ENCODE assay signal across 8 mouse cellular contexts in genomic region chr6:124856321-124856720, GRCm38 (mm10). TPM values are rescaled to one million over a fixed set of nuclear protein-coding genes. Genes with fewer than 3 reads are reported as not detected.
DNase-seq lines count a peak whose midpoint lies in the region; ATAC-seq lines count a peak whose summit lies in the region.

No protein-coding gene starts in this region.

- no peaks in the 10 kb centered on the region for H3K9me3 ChIP-seq in heart, embryonic 12.5 days (replicated peaks)
- no peaks in the 10 kb centered on the region for H3K9me3 ChIP-seq in forebrain, embryonic 10.5 days
- no peaks in the 10 kb centered on the region for H3K9me3 ChIP-seq in neural tube, embryonic 12.5 days

- H3K27me3 ChIP-seq in heart, embryonic 12.5 days (replicated peaks) = peaks cover 26% of the 10 kb centered on the region
- H3K27me3 ChIP-seq in forebrain, embryonic 10.5 days (ENCODE audit: poor library complexity, severe bottlenecking) = peaks cover 42% of the 10 kb centered on the region
- H3K27me3 ChIP-seq in neural tube, embryonic 12.5 days (replicated peaks) = no peaks in the 10 kb centered on the region

- intact Hi-C loops in heart, postnatal 25 days (cut with DNase I) = no loop called here
- intact Hi-C loops in left cerebral cortex, postnatal 10 days (cut with DNase I) = loop anchor here (10.0 kb wide), 1 partner anchor 228 kb away; no protein-coding TSS in a partner anchor

- peak overlapping the region; percentile 96 for H3K4me2 ChIP-seq in heart, embryonic 12.5 days
- H3K4me2 ChIP-seq in neural tube, embryonic 12.5 days (replicated peaks) = peak overlapping the region; percentile 87

- peak overlapping the region; percentile 73 for H3K27ac ChIP-seq in heart, embryonic 12.5 days (ENCODE audit: poor library complexity, severe bottlenecking)
- H3K27ac ChIP-seq in forebrain, embryonic 10.5 days = peak overlapping the region; percentile 98
- peak overlapping the region; percentile 95 for H3K27ac ChIP-seq in neural tube, embryonic 12.5 days

- peak overlapping the region; percentile 81 for H3K9ac ChIP-seq in heart, embryonic 12.5 days
- peak overlapping the region; percentile 94 for H3K9ac ChIP-seq in neural tube, embryonic 12.5 days

- 3% methylated on average over 14 of the region's 14 CpGs for WGBS in heart, embryonic 12.5 days
- 7% methylated on average over 14 of the region's 14 CpGs for WGBS in forebrain, embryonic 10.5 days
- WGBS in neural tube, embryonic 12.5 days = 9% methylated on average over 14 of the region's 14 CpGs

- H3K4me1 ChIP-seq in heart, embryonic 12.5 days (replicated peaks) = peaks cover 35% of the 10 kb centered on the region
- peaks cover 58% of the 10 kb centered on the region for H3K4me1 ChIP-seq in forebrain, embryonic 10.5 days
- H3K4me1 ChIP-seq in neural tube, embryonic 12.5 days = peaks cover 42% of the 10 kb centered on the region

- no peak for DNase-seq in heart, postnatal 25 days (ENCODE audit: low spot score)
- peak; percentile 70 for DNase-seq in NIH3T3 (ENCODE audit: low read depth)
- DNase-seq in forebrain, embryonic 10.5 days (ENCODE audit: extremely low spot score, low spot score) = peak; percentile 57
- peak; percentile 67 to 74 for DNase-seq in left cerebral cortex, postnatal 10 days (ENCODE audit: extremely low spot score in 1 of 2, low spot score in 2 of 2)
- no peak for DNase-seq in adrenal gland, adult 8-10 months

- peak; percentile 53; the same call in 1 of the 2 replicates for ATAC-seq in heart, embryonic 12.5 days (ENCODE audit: insufficient number of reproducible peaks, low FRiP score)
- peak; percentile 62 for ATAC-seq in neural tube, embryonic 12.5 days (ENCODE audit: low FRiP score, low read depth)
- no peak for ATAC-seq in granulocyte monocyte progenitor cell, adult 5-6 weeks (replicated peaks; ENCODE audit: poor library complexity, severe bottlenecking)

- peak overlapping the region; percentile 89 for H3K4me3 ChIP-seq in heart, embryonic 12.5 days
- peak overlapping the region; percentile 87 for H3K4me3 ChIP-seq in forebrain, embryonic 10.5 days
- peak overlapping the region; percentile 75 for H3K4me3 ChIP-seq in neural tube, embryonic 12.5 days

- peaks cover 25% of the 10 kb centered on the region; the same call in 1 of the 2 replicates for H3K36me3 ChIP-seq in heart, embryonic 12.5 days
- H3K36me3 ChIP-seq in forebrain, embryonic 10.5 days (replicated peaks) = peaks cover 34% of the 10 kb centered on the region
- H3K36me3 ChIP-seq in neural tube, embryonic 12.5 days = peaks cover 8% of the 10 kb centered on the region; the same call in 1 of the 2 replicates

RNA-seq across cellular contexts. Expression of gene P3h3, which starts 1.2 kb away (rescaled TPM):
- polyA plus RNA-seq in heart, embryonic 12.5 days (2016; fragmentation: Nextera tagmentation; extraction: Ambion mirVana) = 19.2 and 21.9 TPM in 2 replicates
- total RNA-seq in heart, postnatal 25 days (2021) = 10 to 100 TPM; 12.3 to 13.5 TPM
- polyA plus RNA-seq in forebrain, embryonic 10.5 days (2016; fragmentation: Nextera tagmentation; extraction: Ambion mirVana) = 9.7 TPM in 2 replicates
- total RNA-seq in left cerebral cortex, postnatal 10 days (2021) = 10 to 100 TPM; 30.7 to 32.5 TPM
- 27.2 and 28.4 TPM in 2 replicates for polyA plus RNA-seq in neural tube, embryonic 12.5 days (2016; fragmentation: Nextera tagmentation; extraction: Ambion mirVana)
- 10 to 100 TPM; 26.2 to 43.9 (median 35.3) TPM for total RNA-seq in adrenal gland, adult 8-10 months (2022)
- total RNA-seq in granulocyte monocyte progenitor cell, adult 5-6 weeks (2014; fragmentation: Nextera tagmentation) = 1.4 and 4.3 TPM in 2 replicates
- total RNA-seq in granulocyte monocyte progenitor cell, adult 5-6 weeks (2017) = 3.4 and 4.0 TPM in 2 replicates

RNA-seq across cellular contexts. Expression of gene Gpr162, which starts 7.5 kb away (rescaled TPM):
- 1.9 and 2.2 TPM in 2 replicates for polyA plus RNA-seq in heart, embryonic 12.5 days (2016; fragmentation: Nextera tagmentation; extraction: Ambion mirVana)
- total RNA-seq in heart, postnatal 25 days (2021) = 1 to 10 TPM in 1 of 2 experiments, under 1 TPM in 1; 0.62 to 1.0 TPM
- 2.1 and 2.5 TPM in 2 replicates for polyA plus RNA-seq in forebrain, embryonic 10.5 days (2016; fragmentation: Nextera tagmentation; extraction: Ambion mirVana)
- total RNA-seq in left cerebral cortex, postnatal 10 days (2021) = 100 to 1,000 TPM; 214 to 216 TPM
- 14.7 and 16.3 TPM in 2 replicates for polyA plus RNA-seq in neural tube, embryonic 12.5 days (2016; fragmentation: Nextera tagmentation; extraction: Ambion mirVana)
- total RNA-seq in adrenal gland, adult 8-10 months (2022) = 1 to 10 TPM in 3 of 4 experiments, under 1 TPM in 1; 0.32 to 2.2 (median 1.6) TPM
- 2.0 TPM in 1 of 2 replicates, not detected in the other for total RNA-seq in granulocyte monocyte progenitor cell, adult 5-6 weeks (2014; fragmentation: Nextera tagmentation)
- not detected in 2 replicates for total RNA-seq in granulocyte monocyte progenitor cell, adult 5-6 weeks (2017)

RNA-seq across cellular contexts. Expression of gene Gnb3, which starts 16.2 kb away (rescaled TPM):
- polyA plus RNA-seq in heart, embryonic 12.5 days (2016; fragmentation: Nextera tagmentation; extraction: Ambion mirVana) = 6.4 and 7.8 TPM in 2 replicates
- total RNA-seq in heart, postnatal 25 days (2021) = 1 to 10 TPM; 3.0 to 3.2 TPM
- polyA plus RNA-seq in forebrain, embryonic 10.5 days (2016; fragmentation: Nextera tagmentation; extraction: Ambion mirVana) = 0.32 and 0.42 TPM in 2 replicates
- under 1 TPM; 0.19 to 0.28 TPM for total RNA-seq in left cerebral cortex, postnatal 10 days (2021)
- polyA plus RNA-seq in neural tube, embryonic 12.5 days (2016; fragmentation: Nextera tagmentation; extraction: Ambion mirVana) = 0.50 and 0.52 TPM in 2 replicates
- total RNA-seq in adrenal gland, adult 8-10 months (2022) = 10 to 100 TPM in 3 of 4 experiments, 1 to 10 TPM in 1; 8.9 to 18.5 (median 14.5) TPM
- not detected in 2 replicates for total RNA-seq in granulocyte monocyte progenitor cell, adult 5-6 weeks (2014; fragmentation: Nextera tagmentation)
- total RNA-seq in granulocyte monocyte progenitor cell, adult 5-6 weeks (2017) = not detected in 2 replicates

RNA-seq across cellular contexts. Expression of gene Cdca3, which starts 27.0 kb away (rescaled TPM):
- polyA plus RNA-seq in heart, embryonic 12.5 days (2016; fragmentation: Nextera tagmentation; extraction: Ambion mirVana) = 105 and 121 TPM in 2 replicates
- total RNA-seq in heart, postnatal 25 days (2021) = 1 to 10 TPM in 1 of 2 experiments, under 1 TPM in 1; 0.91 to 1.6 TPM
- 271 and 298 TPM in 2 replicates for polyA plus RNA-seq in forebrain, embryonic 10.5 days (2016; fragmentation: Nextera tagmentation; extraction: Ambion mirVana)
- total RNA-seq in left cerebral cortex, postnatal 10 days (2021) = 1 to 10 TPM; 2.8 to 4.4 TPM
- 115 and 124 TPM in 2 replicates for polyA plus RNA-seq in neural tube, embryonic 12.5 days (2016; fragmentation: Nextera tagmentation; extraction: Ambion mirVana)
- 1 to 10 TPM; 1.9 to 4.4 (median 2.7) TPM for total RNA-seq in adrenal gland, adult 8-10 months (2022)
- 86.1 and 89.0 TPM in 2 replicates for total RNA-seq in granulocyte monocyte progenitor cell, adult 5-6 weeks (2014; fragmentation: Nextera tagmentation)
- 128 and 162 TPM in 2 replicates for total RNA-seq in granulocyte monocyte progenitor cell, adult 5-6 weeks (2017)

RNA-seq across cellular contexts. Expression of gene Usp5, which starts 27.0 kb away (rescaled TPM):
- polyA plus RNA-seq in heart, embryonic 12.5 days (2016; fragmentation: Nextera tagmentation; extraction: Ambion mirVana) = 119 and 121 TPM in 2 replicates
- 10 to 100 TPM; 73.7 to 75.3 TPM for total RNA-seq in heart, postnatal 25 days (2021)
- polyA plus RNA-seq in forebrain, embryonic 10.5 days (2016; fragmentation: Nextera tagmentation; extraction: Ambion mirVana) = 214 and 215 TPM in 2 replicates
- total RNA-seq in left cerebral cortex, postnatal 10 days (2021) = 100 to 1,000 TPM; 194 to 200 TPM
- polyA plus RNA-seq in neural tube, embryonic 12.5 days (2016; fragmentation: Nextera tagmentation; extraction: Ambion mirVana) = 203 TPM in 2 replicates
- 100 to 1,000 TPM; 134 to 158 (median 154) TPM for total RNA-seq in adrenal gland, adult 8-10 months (2022)
- 88.8 and 89.4 TPM in 2 replicates for total RNA-seq in granulocyte monocyte progenitor cell, adult 5-6 weeks (2014; fragmentation: Nextera tagmentation)
- 93.5 and 98.6 TPM in 2 replicates for total RNA-seq in granulocyte monocyte progenitor cell, adult 5-6 weeks (2017)

Comparison
In these comparisons a context has a peak if more than half of its experiments do, and no peak if none do; other contexts are left out.
1. DNase-seq: peak in NIH3T3 (single experiment), forebrain, embryonic 10.5 days (single experiment) and left cerebral cortex, postnatal 10 days (2 of 2); none in heart, postnatal 25 days (single experiment) and adrenal gland, adult 8-10 months (single experiment).
2. RNA of gene Gpr162, which starts 7.5 kb away (total RNA-seq): 214 to 216 TPM in left cerebral cortex, postnatal 10 days; 0.32 to 2.2 TPM in adrenal gland, adult 8-10 months, 2.0 TPM in granulocyte monocyte progenitor cell, adult 5-6 weeks and 0.62 to 1.0 TPM in heart, postnatal 25 days; every median in the first group is over 10 times any median in the second.
3. Peak in every context shown above with its lines, with median percentiles within 50 percentile points of each other: H3K27ac ChIP-seq and H3K4me3 ChIP-seq.